22 mouse cellular contexts compared by ENCODE assay signal in genomic region chr13:33030281-33030680, GRCm38 (mm10). TPM values are rescaled to one million over a fixed set of nuclear protein-coding genes. Genes with fewer than 3 reads are reported as not detected.
"Had no signal": no experiment of that assay in that cellular context is flagged by ENCODE, and none has a peak within 500 bp of the region (broad histone marks: within the 10 kb centered on the region; RNA-seq: fewer than 3 reads in every experiment).

No protein-coding gene starts in this region.

- H3K4me1 ChIP-seq: limb, embryonic 15.5 days; midbrain, embryonic 10.5 days; midbrain, embryonic 15.5 days; neural tube, embryonic 12.5 days had no signal

- H3K9ac ChIP-seq: limb, embryonic 15.5 days; liver, embryonic 12.5 days; lung, embryonic 14.5 days; midbrain, embryonic 15.5 days; neural tube, embryonic 12.5 days had no signal

- H3K36me3 ChIP-seq: limb, embryonic 15.5 days; liver, embryonic 12.5 days; midbrain, embryonic 10.5 days; midbrain, embryonic 15.5 days; neural tube, embryonic 12.5 days had no signal

- H3K27me3 ChIP-seq: limb, embryonic 15.5 days; liver, embryonic 12.5 days; midbrain, embryonic 15.5 days; neural tube, embryonic 12.5 days had no signal

- H3K4me2 ChIP-seq: limb, embryonic 15.5 days; liver, embryonic 12.5 days; lung, embryonic 14.5 days; midbrain, embryonic 15.5 days; neural tube, embryonic 12.5 days had no signal

- ATAC-seq: liver, embryonic 12.5 days; midbrain, embryonic 15.5 days had no signal

- H3K4me3 ChIP-seq: left cerebral cortex, adult 2 months; limb, embryonic 15.5 days; liver, embryonic 12.5 days; midbrain, embryonic 10.5 days; midbrain, embryonic 15.5 days; neural tube, embryonic 12.5 days had no signal

- H3K9me3 ChIP-seq: limb, embryonic 15.5 days; liver, embryonic 12.5 days; midbrain, embryonic 10.5 days; midbrain, embryonic 15.5 days; neural tube, embryonic 12.5 days had no signal

- DNase-seq: kidney, postnatal 25 days; lung, embryonic 14.5 days; lung, postnatal 10 days; lung, postnatal 4 days; retina, postnatal 1 day; right cerebral cortex, postnatal 4 days; spleen, adult 18-20 months; thymus, adult 2 months; thymus, postnatal 25 days had no signal

- H3K27ac ChIP-seq: left cerebral cortex, adult 2 months; limb, embryonic 15.5 days; liver, embryonic 12.5 days; midbrain, embryonic 10.5 days; midbrain, embryonic 15.5 days; neural tube, embryonic 12.5 days had no signal

RNA-seq across cellular contexts. Expression of gene Serpinb9b, which starts 3.1 kb away (rescaled TPM):
- total RNA-seq: layer of hippocampus, postnatal 25 days; left cerebral cortex, postnatal 14 days had no signal
- polyA plus RNA-seq: kidney, embryonic 16.5 days; limb, embryonic 11.5 days; liver, embryonic 12.5 days; midbrain, embryonic 10.5 days; stomach, embryonic 14.5 days had no signal

RNA-seq across cellular contexts. Expression of gene Serpinb1b, which starts 48.1 kb away (rescaled TPM):
- total RNA-seq: neutrophil, adult 5-6 weeks had no signal
- polyA plus RNA-seq: kidney, embryonic 16.5 days; limb, embryonic 11.5 days; liver, embryonic 12.5 days; liver, embryonic 16.5 days; neural tube, embryonic 12.5 days had no signal
